Mouse (Mus musculus): Measurements from ENCODE around the gene Cfap300. TPM values are rescaled to one million over a fixed set of nuclear protein-coding genes. Genes with fewer than 3 reads are reported as not detected.

Gene Cfap300
- 0.36 and 0.78 TPM in 2 replicates for polyA plus RNA-seq (2015; fragmentation: Nextera tagmentation; extraction: Ambion mirVana)

GRCm38 (mm10) chr9:8042338-8043043, at the start of gene Cfap300:
Cfap300 (minus strand) TSS chr9:8042823.
- Histone ChIP-seq H3K9me3 (replicated peaks; ENCODE audit: control insufficient read depth, low read length) (no peaks in the 10 kb centered on the region), H3K36me3 (ENCODE audit: control insufficient read depth, insufficient read depth) (no peaks in the 10 kb centered on the region), H3K9ac (ENCODE audit: low read depth, low read length) (peak within 1 kb of the TSS; percentile 59), H3K4me3 (ENCODE audit: low read depth, low read length) (peak within 1 kb of the TSS; percentile 69), H3K27ac (ENCODE audit: low read length) (no peak within 1 kb of the TSS), H3K27me3 (ENCODE audit: control insufficient read depth, insufficient read depth, low read depth, low read length) (no peaks in the 10 kb centered on the region), H3K4me1 (ENCODE audit: control insufficient read depth, low read depth, low read length) (peaks cover 5% of the 10 kb centered on the region; the same call in 1 of the 2 replicates), H3K4me2 (ENCODE audit: low read depth, low read length) (peak within 1 kb of the TSS; percentile 78)
- ATAC-seq (ENCODE audit: low read depth) = peak; percentile 94
- under 1% methylated on average over 39 of the region's 39 CpGs for WGBS (ENCODE audit: insufficient replicate concordance)

DNA sequence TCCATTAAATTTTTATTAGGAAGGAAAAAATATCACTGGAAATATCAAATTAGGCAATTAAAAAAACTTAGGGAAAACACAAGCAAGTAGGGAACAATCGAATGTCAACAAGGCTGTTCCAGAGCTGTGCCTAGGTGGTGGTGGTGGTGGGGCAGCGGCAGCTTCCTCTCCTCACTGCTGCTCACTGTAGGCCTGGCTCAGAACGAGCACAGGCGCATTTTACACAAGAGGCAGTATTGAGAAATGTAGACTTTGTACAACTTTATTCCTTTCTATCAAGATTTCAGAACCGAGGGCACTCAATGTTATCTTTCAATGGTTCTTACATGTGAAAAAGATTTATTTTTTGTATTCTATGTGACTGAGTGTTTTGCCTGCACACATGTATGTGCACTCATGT, 36.3 kb upstream of the Cfap300 start:
- WGBS (ENCODE audit: insufficient replicate concordance) = 55% methylated on average over 5 of the region's 5 CpGs
- Histone ChIP-seq H3K9me3 (replicated peaks; ENCODE audit: control insufficient read depth, low read length) (no peaks in the 10 kb centered on the region), H3K4me1 (ENCODE audit: control insufficient read depth, low read depth, low read length) (no peaks in the 10 kb centered on the region), H3K4me3 (ENCODE audit: low read depth, low read length) (no peak overlapping the region), H3K36me3 (ENCODE audit: control insufficient read depth, insufficient read depth) (no peaks in the 10 kb centered on the region), H3K27me3 (ENCODE audit: control insufficient read depth, insufficient read depth, low read depth, low read length) (no peaks in the 10 kb centered on the region), H3K9ac (ENCODE audit: low read depth, low read length) (no peak overlapping the region), H3K4me2 (ENCODE audit: low read depth, low read length) (no peak overlapping the region), H3K27ac (ENCODE audit: low read length) (no peak overlapping the region)
- no peak for ATAC-seq (ENCODE audit: low read depth)

GRCm38 (mm10) chr9:8074345-8074744, 31.7 kb upstream of the Cfap300 start:
- H3K4me3 ChIP-seq (ENCODE audit: low read depth, low read length) = no peak overlapping the region
- H3K4me1 ChIP-seq (ENCODE audit: control insufficient read depth, low read depth, low read length) = no peaks in the 10 kb centered on the region
- no peaks in the 10 kb centered on the region for H3K27me3 ChIP-seq (ENCODE audit: control insufficient read depth, insufficient read depth, low read depth, low read length)
- H3K9me3 ChIP-seq (replicated peaks; ENCODE audit: control insufficient read depth, low read length) = no peaks in the 10 kb centered on the region
- H3K27ac ChIP-seq (ENCODE audit: low read length) = no peak overlapping the region
- H3K9ac ChIP-seq (ENCODE audit: low read depth, low read length) = no peak overlapping the region
- no peak overlapping the region for H3K4me2 ChIP-seq (ENCODE audit: low read depth, low read length)
- ATAC-seq (ENCODE audit: low read depth) = no peak
- no peaks in the 10 kb centered on the region for H3K36me3 ChIP-seq (ENCODE audit: control insufficient read depth, insufficient read depth)

DNA sequence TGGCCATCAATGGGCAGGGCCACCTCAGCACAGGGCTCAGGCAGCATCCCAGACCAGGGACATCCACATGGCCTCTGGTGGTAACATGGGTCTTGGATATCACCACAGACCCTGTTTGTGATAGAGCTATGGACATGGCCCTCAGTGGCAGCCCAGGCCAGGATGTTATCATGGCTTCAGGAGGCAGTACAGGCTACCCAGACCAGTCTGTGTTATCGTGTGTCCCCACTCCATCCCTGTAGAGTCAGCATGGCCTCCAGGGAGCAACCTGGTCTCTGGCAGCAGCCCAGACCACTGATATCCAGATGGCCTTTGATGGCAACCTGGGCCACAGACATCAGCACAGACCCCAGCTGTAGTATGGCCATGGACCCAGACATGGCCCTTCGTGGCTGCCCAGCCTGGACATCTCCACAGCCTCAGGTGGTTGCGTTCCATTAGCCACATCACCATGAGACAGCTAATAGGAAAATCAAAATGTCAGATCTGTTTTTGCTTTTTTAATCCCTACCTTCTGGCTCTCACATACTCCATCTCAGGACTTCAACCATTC, 30.7 kb upstream of the Cfap300 start:
- Histone ChIP-seq H3K4me3 (ENCODE audit: low read depth, low read length) (no peak overlapping the region), H3K4me2 (ENCODE audit: low read depth, low read length) (no peak overlapping the region), H3K4me1 (ENCODE audit: control insufficient read depth, low read depth, low read length) (no peaks in the 10 kb centered on the region), H3K27me3 (ENCODE audit: control insufficient read depth, insufficient read depth, low read depth, low read length) (no peaks in the 10 kb centered on the region), H3K36me3 (ENCODE audit: control insufficient read depth, insufficient read depth) (no peaks in the 10 kb centered on the region), H3K9me3 (replicated peaks; ENCODE audit: control insufficient read depth, low read length) (no peaks in the 10 kb centered on the region), H3K9ac (ENCODE audit: low read depth, low read length) (no peak overlapping the region), H3K27ac (ENCODE audit: low read length) (no peak overlapping the region)
- 70% methylated on average over 3 of the region's 3 CpGs for WGBS (ENCODE audit: insufficient replicate concordance)
- no peak for ATAC-seq (ENCODE audit: low read depth)

- no peak overlapping the region for H3K27ac ChIP-seq (ENCODE audit: low read length)
- no peak overlapping the region for H3K9ac ChIP-seq (ENCODE audit: low read depth, low read length)
- no peaks in the 10 kb centered on the region for H3K27me3 ChIP-seq (ENCODE audit: control insufficient read depth, insufficient read depth, low read depth, low read length)
- no peak for ATAC-seq (ENCODE audit: low read depth)
- no peak overlapping the region for H3K4me2 ChIP-seq (ENCODE audit: low read depth, low read length)
- no peaks in the 10 kb centered on the region for H3K4me1 ChIP-seq (ENCODE audit: control insufficient read depth, low read depth, low read length)
- WGBS (ENCODE audit: insufficient replicate concordance) = 53% methylated on average over 3 of the region's 3 CpGs
- no peak overlapping the region for H3K4me3 ChIP-seq (ENCODE audit: low read depth, low read length)
- H3K36me3 ChIP-seq (ENCODE audit: control insufficient read depth, insufficient read depth) = no peaks in the 10 kb centered on the region
- H3K9me3 ChIP-seq (replicated peaks; ENCODE audit: control insufficient read depth, low read length) = no peaks in the 10 kb centered on the region
Measured at GRCm38 (mm10) chr9:8059636-8060035, 17.0 kb upstream of the Cfap300 start.

DNA sequence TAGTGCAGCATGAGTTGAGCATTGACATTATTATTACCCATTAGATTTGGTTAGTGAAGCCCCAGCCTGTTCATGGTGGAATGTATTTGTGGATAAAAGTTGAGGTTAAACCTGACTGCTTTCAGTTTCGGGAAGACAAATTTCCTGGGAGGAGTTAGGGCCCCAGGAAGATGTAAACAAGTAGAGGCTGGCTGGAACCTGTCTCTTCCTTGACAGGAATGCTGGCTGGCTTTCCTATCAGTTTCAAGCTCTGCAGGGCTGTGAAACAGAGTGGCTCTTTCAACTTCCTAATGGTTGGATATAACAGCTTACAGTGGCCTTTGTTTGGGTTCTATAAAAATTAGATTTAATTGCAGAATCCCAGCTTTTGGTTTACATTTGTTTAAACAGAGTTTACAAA, 12.2 kb upstream of the Cfap300 start:
- 6% methylated on average over 1 of the region's 1 CpGs for WGBS (ENCODE audit: insufficient replicate concordance)
- H3K27me3 ChIP-seq (ENCODE audit: control insufficient read depth, insufficient read depth, low read depth, low read length) = no peaks in the 10 kb centered on the region
- no peaks in the 10 kb centered on the region for H3K4me1 ChIP-seq (ENCODE audit: control insufficient read depth, low read depth, low read length)
- H3K27ac ChIP-seq (ENCODE audit: low read length) = no peak overlapping the region
- ATAC-seq (ENCODE audit: low read depth) = no peak
- no peaks in the 10 kb centered on the region for H3K9me3 ChIP-seq (replicated peaks; ENCODE audit: control insufficient read depth, low read length)
- H3K36me3 ChIP-seq (ENCODE audit: control insufficient read depth, insufficient read depth) = no peaks in the 10 kb centered on the region
- no peak overlapping the region for H3K4me3 ChIP-seq (ENCODE audit: low read depth, low read length)
- H3K9ac ChIP-seq (ENCODE audit: low read depth, low read length) = no peak overlapping the region
- no peak overlapping the region for H3K4me2 ChIP-seq (ENCODE audit: low read depth, low read length)

GRCm38 (mm10) chr9:8043044-8043387, 393 bp upstream of the Cfap300 start:
- Histone ChIP-seq H3K9ac (ENCODE audit: low read depth, low read length) (no peak overlapping the region), H3K4me2 (ENCODE audit: low read depth, low read length) (peak overlapping the region; percentile 78), H3K9me3 (replicated peaks; ENCODE audit: control insufficient read depth, low read length) (no peaks in the 10 kb centered on the region), H3K27ac (ENCODE audit: low read length) (no peak overlapping the region), H3K4me1 (ENCODE audit: control insufficient read depth, low read depth, low read length) (peaks cover 5% of the 10 kb centered on the region; the same call in 1 of the 2 replicates), H3K27me3 (ENCODE audit: control insufficient read depth, insufficient read depth, low read depth, low read length) (no peaks in the 10 kb centered on the region), H3K36me3 (ENCODE audit: control insufficient read depth, insufficient read depth) (no peaks in the 10 kb centered on the region), H3K4me3 (ENCODE audit: low read depth, low read length) (peak overlapping the region; percentile 69)
- ATAC-seq (ENCODE audit: low read depth) = peak; percentile 28; the same call in 1 of the 2 replicates
- 26% methylated on average over 5 of the region's 5 CpGs for WGBS (ENCODE audit: insufficient replicate concordance)

DNA sequence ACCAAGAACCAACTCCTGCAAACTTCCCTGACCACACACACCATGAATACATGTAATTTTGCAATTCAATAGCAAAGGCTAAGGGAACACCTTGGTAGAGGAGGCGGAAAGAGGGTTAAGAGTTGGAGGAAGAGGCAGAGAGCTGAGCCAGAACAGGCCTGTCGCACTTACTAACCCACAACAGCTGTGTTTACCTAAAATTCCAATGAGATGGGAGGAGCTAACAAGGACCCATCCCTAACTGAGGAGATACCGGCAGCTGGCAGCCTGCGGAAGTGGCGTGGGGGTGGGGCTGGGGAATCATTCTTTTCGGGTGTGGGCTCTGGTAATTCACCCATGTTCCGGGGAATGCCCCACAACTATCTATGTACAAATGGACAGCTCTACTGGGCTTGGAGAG, 7.1 kb downstream of the Cfap300 start:
- Histone ChIP-seq H3K9me3 (replicated peaks; ENCODE audit: control insufficient read depth, low read length) (no peaks in the 10 kb centered on the region), H3K27me3 (ENCODE audit: control insufficient read depth, insufficient read depth, low read depth, low read length) (no peaks in the 10 kb centered on the region), H3K36me3 (ENCODE audit: control insufficient read depth, insufficient read depth) (no peaks in the 10 kb centered on the region), H3K9ac (ENCODE audit: low read depth, low read length) (no peak overlapping the region), H3K27ac (ENCODE audit: low read length) (no peak overlapping the region), H3K4me2 (ENCODE audit: low read depth, low read length) (no peak overlapping the region), H3K4me3 (ENCODE audit: low read depth, low read length) (no peak overlapping the region), H3K4me1 (ENCODE audit: control insufficient read depth, low read depth, low read length) (no peaks in the 10 kb centered on the region)
- WGBS (ENCODE audit: insufficient replicate concordance) = 16% methylated on average over 7 of the region's 7 CpGs
- ATAC-seq (ENCODE audit: low read depth) = no peak

GRCm38 (mm10) chr9:8035091-8035490, 7.5 kb downstream of the Cfap300 start:
- WGBS (ENCODE audit: insufficient replicate concordance) = 40% methylated on average over 4 of the region's 4 CpGs
- Histone ChIP-seq H3K4me1 (ENCODE audit: control insufficient read depth, low read depth, low read length) (no peaks in the 10 kb centered on the region), H3K9ac (ENCODE audit: low read depth, low read length) (no peak overlapping the region), H3K4me3 (ENCODE audit: low read depth, low read length) (no peak overlapping the region), H3K36me3 (ENCODE audit: control insufficient read depth, insufficient read depth) (no peaks in the 10 kb centered on the region), H3K4me2 (ENCODE audit: low read depth, low read length) (no peak overlapping the region), H3K27me3 (ENCODE audit: control insufficient read depth, insufficient read depth, low read depth, low read length) (no peaks in the 10 kb centered on the region), H3K9me3 (replicated peaks; ENCODE audit: control insufficient read depth, low read length) (no peaks in the 10 kb centered on the region), H3K27ac (ENCODE audit: low read length) (no peak overlapping the region)
- no peak for ATAC-seq (ENCODE audit: low read depth)

Measured in liver, embryonic 16.5 days (tissue).